Mouse (Mus musculus): Measurements from ENCODE around the gene Map3k6.

GRCm38 (mm10) chr4:133229582-133229981 is 11.0 kb upstream of the Map3k6 start:
- TF ChIP-seq TAL1 (IDR thresholded peaks at IDR 0.05; ENCODE audit: low read length) (no peak), GATA1 (IDR thresholded peaks at IDR 0.05; ENCODE audit: low read length) (no peak)

Data from erythroblast, embryonic 14.5 days (primary cell).